Mouse (Mus musculus): ENCODE measurements around the gene Klhl22. TPM values are rescaled to one million over a fixed set of nuclear protein-coding genes. Genes with fewer than 3 reads are reported as not detected.
"Not testable (repeated sequence)": the region's sequence is repeated elsewhere in the genome, so short reads cannot be mapped to it uniquely, and the experiment has no call there.

Gene Klhl22
- 10 to 100 TPM; 86.2 to 95.3 TPM for total RNA-seq (2021)

DNA sequence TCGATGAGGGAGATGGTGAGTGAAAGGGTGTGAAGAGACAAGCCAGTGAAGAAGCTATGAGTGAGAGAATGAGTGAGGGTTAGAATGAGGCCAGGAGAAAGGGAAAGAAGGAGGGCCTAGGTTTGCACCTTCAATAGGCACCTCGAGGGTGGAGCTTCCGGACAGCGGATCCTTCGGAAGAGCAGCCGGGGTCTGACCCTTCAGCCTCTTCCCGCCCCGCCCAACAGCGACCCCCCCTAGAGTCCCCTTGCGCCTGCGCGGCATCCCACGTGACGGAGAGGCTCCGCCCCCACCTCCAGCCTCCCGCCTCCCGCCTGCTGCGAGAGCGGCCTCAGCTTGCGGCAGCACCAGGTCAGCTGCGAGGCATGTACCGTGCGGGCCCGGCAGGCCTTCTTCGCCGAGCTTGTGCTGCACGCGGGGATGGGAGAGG is at the start of gene Klhl22:
Gene Klhl22, plus strand, starts transcription at position 275 of the 430 bp plus-strand sequence.
- peak; percentile 96 for DNase-seq
- intact Hi-C loops (cut with DNase I), result no loop called here

DNA sequence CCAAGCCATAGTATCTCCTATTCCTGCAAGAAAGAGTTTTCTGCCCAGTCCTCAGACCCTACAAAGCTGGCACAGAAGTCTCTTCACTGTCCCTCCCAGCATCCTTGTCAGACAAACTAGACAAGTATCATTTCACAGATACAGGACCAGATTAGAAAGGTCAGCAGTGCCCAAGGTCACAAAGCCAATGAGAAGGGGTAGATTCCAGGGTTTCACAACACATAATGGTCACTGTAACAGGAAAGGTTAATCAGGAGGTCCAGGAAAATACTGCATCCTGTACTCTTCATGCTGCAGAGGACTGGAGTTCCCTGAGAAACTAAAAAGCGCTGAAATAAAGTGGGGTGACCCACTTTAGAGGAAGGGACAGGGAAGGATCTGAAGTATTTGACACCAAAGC is 41.6 kb upstream of the Klhl22 start:
- no peak for DNase-seq
- intact Hi-C loops (cut with DNase I), result no loop called here

DNA sequence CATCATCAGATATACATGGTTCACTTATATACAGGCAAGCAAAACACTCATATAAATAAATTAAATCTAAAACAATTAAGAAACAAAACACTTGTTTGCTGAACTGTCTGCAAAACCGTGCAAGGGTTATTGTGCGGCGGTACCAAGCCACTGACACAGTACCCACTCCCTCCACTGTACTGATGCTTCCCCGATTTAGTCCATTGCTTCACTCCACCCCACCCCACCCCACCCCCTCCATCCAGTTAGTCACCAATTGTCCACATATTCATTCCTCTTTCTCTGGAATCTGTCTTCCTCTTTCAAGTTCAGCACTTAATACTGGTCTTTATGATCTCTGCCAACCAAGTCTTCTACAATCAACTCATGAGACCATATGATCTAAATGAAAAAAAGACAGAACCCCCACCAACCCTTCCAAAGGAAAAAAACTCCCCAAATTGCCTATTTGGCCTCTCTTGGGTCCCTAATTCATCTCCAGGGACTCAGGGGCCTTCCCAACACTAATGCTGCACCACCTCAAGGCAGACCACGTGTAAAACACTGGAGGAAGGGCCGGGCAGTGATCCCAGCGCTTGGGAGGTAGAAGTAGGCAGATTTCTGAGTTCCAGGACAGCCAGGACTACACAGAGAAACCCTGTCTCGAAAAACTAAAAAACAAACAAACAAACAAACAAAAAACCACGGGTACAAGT is 38.2 kb upstream of the Klhl22 start:
- intact Hi-C loops (cut with DNase I), result no loop called here
- no peak for DNase-seq

DNA sequence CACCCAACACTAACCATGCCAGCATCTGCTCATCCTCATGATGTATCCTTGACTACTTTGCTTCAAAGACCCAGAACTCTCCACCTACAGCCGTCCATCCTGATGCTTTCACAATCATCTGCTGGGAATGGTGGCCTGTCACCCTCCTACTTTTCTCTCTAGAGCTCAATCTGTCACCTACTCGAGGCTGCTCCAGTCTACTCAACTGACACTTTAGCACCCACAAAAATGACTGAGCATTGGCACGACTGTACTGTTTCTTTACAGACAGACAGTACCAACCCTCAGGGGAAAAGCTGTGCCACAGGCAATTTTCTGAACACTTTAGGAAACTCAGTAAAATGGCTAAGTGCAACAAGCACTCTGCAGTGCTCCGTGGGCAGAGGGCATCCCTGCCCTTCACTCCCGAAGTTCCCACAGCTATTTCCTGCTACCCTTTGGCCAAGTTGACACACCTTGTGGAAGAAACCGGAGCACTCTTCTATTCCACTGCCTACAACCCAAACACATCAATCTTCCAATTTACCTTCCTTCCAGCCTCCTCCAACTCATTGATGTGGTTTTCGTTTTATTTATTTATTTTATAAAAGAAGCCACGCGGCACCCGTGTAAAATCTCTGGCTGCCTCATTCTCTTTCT is 37.5 kb upstream of the Klhl22 start:
- no peak for DNase-seq
- intact Hi-C loops (cut with DNase I), result no loop called here

DNA sequence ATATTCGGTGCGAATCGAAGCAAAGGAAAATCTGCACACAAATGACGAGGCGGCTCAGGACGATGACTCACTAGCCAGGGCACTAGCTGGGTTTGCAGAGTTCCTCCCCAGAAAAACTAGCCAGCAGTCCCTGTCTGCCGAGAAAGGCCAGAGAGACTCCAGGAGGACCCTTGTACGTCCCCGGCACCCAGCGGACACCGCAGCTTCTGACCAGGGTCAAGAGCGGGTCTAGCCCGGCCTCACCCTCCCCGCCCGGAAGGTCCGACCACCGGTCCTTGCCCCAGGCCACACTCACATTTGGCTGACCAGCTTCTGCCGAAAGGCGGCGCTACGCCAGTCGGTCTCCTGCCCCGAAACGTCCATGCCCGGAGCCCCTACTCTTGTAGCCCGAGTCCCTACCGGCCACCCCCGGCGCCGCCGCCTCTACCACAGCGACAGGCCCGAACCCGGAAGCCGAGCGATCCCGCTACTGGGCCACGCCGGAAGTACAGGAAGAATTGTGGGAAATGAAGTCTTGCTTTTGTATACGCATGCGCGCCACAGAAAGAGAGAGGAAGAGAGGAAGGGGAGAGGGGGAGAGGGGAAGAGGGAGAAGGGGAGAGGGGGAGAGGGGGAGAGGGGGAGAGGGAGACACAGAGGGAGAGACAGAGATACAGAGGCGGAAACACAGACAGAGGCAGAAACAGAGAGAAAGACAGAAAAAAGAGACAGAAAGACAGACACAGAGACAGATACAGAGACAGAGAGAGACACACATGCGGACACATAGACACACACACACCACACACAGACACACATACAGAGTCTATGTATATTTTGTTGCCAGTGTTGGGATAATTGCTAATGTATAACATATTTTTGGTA is 36.7 kb upstream of the Klhl22 start:
- intact Hi-C loops (cut with DNase I), result no loop called here
- peak; percentile 94 for DNase-seq

DNA sequence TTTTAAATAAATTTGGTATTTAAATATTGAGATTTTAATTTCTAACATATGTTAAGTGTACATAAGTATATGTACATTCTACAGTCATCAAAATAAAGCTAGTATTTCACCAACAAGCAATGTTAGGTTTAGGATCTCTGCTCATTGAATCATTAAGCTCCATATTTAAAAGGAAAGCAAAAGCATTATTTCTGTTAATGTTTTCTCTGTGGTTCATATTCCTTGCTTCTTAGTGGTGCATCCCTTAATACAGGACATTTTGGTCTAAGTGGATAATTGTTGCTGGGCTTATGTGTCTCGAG is 36.1 kb upstream of the Klhl22 start:
- DNase-seq, result no peak
- intact Hi-C loops (cut with DNase I), result no loop called here

DNA sequence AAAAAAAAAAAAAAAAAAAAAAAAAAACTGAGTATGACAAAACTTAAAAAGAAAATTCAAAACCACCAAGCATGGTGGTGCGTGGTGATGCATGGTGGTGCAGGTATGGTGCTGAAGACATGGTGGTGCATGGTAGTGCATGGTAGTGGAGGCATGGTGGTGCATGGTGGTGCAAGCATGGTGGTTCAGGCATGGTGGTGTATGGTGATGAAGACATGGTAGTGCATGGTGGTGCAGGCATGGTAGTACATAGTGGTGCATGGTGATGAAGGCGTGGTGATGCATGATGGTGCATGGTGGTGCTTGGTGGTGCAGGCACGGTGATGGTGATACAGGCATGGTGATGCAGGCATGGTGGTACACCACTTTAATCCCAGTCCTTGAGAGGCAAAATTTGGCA is 35.0 kb upstream of the Klhl22 start:
- no peak for DNase-seq
- intact Hi-C loops (cut with DNase I), result no loop called here

DNA sequence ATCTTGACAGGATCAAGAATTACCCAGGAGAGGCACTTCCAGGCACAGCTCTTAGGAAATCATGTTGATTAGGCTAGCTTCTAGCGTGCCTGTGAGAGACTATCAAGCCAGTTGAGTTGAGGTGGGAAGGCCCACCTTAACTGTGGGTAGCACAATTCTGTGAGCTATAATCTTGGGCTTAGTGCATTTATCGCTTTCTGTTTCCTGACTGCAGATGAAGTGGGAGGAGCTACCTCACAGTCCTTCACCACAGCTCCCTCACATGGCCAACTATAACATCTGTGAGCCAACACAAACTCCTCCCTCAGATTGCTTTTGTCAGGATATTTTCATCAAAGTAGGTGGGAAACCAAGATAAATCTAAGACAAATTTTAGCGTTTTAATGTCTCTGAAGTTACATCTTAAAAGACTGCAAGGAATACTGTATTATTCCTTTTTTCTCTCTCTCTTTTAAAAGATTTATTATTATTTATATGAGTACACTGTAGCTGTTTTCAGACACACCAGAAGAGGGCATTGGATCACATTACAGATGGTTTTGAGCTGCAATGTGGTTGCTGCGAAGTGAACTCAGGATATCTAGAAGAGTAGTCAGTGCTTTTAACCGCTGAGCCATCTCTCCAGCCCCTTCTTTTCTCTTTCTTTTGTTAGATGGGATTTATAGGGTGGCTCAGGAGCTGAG is 32.1 kb upstream of the Klhl22 start:
- DNase-seq, result no peak
- intact Hi-C loops (cut with DNase I), result no loop called here

DNA sequence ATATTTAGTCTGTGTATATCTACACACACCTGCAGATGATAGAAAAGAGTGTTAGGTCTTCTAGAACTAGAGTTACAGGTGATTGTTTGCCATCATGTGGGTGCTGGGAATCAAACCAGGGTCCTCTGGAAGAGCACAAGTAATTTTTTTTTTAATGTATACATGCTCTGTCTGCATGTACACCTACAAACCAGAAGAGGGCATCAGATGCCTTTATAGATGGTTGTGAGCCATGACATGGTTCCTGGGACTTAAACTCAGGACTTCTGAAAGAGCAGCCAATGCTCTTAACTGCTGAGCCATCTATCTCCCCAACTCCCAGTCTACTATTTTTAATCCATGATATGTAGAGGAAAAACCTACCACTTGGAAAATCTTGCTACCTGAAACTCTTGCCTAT is 29.4 kb upstream of the Klhl22 start:
- intact Hi-C loops (cut with DNase I), result no loop called here
- no peak for DNase-seq

DNA sequence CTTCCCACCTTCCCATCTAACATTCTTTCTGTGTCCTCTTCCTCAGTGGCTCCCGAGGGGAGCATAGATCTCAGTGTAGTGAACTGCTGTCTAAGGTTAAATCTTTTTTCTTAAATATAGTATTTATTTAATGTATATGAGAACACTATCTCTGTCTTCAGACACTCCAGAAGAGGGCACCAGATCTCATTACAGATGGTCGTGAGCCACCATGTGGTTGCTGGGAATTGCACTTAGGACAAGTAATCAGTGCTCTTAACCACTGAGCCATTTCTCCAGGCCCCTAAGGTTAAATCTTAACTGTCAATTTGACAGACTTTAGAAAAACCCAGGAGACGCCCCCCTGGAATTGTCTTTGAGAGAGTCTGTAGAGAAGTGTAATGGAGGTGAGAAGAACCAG is 27.4 kb upstream of the Klhl22 start:
- intact Hi-C loops (cut with DNase I), result no loop called here
- DNase-seq, result no peak

DNA sequence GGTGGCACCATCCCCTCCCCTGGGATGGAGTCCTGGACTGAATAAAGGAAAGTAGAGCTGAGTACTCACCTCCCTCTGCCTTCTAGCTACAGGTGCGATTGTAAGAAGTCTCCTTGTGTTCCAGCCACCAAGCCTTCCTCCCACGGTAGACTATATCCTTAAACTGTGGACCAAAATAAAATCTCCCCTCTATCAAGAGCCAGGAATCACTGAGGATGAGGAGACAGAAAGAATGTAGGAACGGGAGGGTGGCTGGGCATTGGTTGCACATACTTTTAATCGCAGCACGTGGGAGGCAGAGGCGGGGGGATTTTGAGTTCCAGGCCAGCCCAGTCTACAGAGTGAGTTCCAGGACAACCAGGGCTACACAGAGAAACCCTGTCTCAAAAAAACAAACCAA is 27.0 kb upstream of the Klhl22 start:
- intact Hi-C loops (cut with DNase I), result no loop called here
- no peak for DNase-seq

DNA sequence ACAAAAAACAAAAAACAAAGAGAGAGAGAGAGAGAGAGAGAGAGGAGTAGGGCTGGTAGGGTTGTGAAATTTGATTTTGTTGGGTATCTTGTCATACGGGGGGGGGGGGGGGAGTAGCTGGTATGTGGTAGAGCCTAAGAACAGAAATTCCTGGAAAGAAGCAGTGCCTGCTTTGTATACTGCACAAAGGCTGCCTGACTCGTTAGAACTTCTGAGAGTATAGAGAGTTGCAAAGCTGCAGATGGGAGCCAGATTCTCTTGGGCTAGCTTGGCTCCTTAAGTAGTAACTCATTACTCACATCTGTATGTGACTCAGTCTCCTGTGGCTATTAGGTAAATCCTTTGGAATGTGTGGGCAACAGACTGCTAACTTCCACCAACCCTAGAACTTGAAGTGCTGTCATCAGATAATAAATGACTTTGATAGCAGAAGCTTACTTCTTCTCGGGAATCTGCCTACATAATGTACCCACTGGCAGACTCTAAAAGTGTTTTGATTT is 26.5 kb upstream of the Klhl22 start, which contains the start of gene Med15:
Gene Med15, minus strand, starts transcription at position 51 of the 500 bp plus-strand sequence.
- no peak for DNase-seq
- intact Hi-C loops (cut with DNase I), result no loop called here

DNA sequence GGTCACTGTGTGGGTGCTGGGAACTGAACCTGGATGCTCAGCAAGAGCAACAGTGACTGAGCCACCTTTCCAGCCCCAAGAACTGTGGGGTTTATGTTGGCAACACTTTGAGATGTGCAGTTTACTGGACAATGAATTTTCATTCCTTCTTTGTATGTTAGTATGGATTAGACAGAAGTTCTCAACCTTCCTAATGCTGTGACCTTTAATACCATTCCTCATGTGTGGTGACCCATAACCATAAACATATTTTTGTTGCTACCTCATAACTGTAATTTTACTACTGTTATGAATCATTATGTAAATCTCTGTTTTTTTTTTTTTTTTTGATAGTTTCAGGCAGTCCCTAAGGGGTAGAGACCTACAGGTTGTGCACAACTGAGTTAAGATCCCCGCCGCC is 25.8 kb upstream of the Klhl22 start:
- intact Hi-C loops (cut with DNase I), result no loop called here
- DNase-seq, result no peak

DNA sequence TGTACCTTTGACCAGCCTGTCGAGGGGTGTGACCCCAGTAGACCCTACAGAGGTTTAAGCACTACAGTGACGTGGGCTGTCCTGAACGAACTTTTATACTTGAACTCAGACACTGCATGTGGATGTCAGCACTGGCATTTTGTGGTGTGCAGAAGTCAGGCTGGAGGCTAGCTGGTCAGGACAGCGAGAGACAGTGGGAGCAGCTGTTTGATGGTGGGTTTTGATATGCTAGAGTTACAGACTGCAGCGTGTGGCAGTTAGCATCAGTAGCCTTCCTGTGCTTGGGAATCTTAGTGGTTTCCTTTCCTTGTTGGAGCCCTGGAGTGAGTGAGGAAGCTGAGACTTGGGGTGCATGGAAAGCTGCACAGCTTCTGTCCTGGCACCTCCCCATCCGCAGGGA is 24.5 kb upstream of the Klhl22 start:
- DNase-seq; intact Hi-C loops (cut with DNase I): not testable (repeated sequence)

DNA sequence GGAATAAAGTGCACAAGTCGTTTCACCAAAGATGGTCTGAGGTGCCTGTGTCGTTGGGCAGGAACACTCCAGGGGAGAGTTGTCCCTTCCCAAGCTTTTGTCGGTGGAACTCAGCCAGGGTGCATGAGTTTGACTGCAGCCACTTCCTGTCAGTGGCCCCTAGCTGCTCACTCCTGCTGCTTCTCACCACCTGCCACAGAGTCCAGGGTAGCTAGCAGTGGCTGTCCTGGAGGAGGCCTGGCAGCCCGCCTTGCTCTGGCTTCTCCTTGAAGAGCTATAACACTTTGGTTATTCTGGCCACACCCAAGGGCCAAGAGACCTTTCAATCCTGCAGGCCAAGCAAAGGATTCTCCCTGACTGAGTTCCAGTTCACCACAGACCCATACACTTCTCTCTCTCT is 23.3 kb upstream of the Klhl22 start:
- no peak for DNase-seq
- intact Hi-C loops (cut with DNase I), result no loop called here

DNA sequence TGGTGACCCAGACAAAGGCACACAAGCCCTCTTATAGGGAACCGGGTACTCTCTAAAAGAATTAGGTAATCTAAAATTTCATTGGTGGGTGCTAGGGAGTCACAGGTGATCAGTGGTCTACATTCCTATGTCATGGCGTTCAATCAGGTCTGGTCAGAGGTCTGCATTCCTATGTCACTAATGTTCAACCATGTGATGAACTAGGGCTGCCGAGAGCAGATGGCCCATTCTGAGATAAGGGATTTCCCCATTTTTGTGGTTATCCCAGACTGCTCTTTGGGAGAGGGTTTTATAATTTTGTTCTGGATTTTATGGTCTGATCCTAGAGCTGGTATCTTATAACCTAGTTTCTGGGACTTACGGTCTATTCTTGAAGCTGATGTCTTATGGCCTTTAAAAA is 19.3 kb upstream of the Klhl22 start:
- intact Hi-C loops (cut with DNase I), result no loop called here

DNA sequence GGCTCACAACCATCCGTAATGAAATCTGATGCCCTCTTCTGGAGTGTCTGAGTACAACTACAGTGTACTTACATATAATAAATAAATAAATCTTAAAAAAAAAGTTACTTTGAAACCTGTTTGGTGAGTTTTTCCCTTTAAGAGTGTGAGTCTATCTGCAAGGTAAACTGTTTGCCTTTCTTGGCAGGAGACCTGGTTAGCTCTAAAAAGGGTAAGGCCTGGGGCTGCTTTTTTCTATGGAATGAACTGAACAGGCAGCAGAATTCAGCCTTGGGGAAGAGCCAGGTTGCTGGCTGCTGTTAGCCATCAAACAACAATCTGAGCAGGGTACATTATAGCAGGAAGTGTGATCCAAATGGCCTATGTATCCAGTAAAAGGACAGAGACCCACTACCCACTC is 16.6 kb upstream of the Klhl22 start:
- intact Hi-C loops (cut with DNase I), result no loop called here
- DNase-seq, result no peak

More for the DNA sequence above, 19.3 kb upstream of the Klhl22 start:
- no peak for DNase-seq

DNA sequence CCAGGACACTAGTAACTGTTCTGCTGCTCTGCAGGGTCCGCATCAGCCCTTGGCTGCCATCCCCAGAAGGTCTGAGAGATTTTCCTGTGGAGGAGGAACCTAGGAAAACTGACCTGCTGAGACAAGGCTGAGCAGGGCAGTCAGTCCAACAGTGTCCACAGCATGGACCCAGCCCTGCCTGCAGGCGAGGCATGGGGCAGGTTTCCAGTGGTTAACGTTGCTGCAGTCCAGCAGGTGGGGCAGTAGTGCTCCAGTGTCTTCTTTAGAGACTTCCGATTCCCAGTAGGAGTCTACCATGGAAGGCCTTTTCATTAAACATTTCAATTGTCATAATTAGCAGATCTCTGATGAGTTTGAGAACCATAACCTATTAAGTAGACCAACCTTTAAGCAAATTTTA is 16.1 kb upstream of the Klhl22 start:
- intact Hi-C loops (cut with DNase I), result no loop called here
- no peak for DNase-seq

DNA sequence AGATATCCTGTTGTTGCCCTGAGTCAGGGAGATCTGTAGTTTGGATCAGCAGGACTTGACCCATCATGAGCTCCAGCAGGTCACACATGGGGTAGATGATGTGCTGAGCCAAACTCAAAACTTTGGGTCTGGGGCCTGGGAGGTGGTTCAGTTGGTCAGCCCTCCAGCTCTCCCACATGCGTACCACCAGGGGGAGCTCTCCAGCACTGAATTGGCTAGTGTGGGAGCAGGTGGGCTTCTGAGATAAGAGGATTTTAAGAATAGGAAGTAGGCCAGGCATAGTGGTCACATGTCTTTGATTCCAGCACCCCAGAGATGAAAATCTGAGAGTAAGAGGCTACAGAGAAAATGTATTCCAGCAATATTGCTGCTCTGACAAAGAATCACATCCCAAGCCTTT is 14.9 kb upstream of the Klhl22 start:
- intact Hi-C loops (cut with DNase I), result no loop called here
- peak; percentile 44 for DNase-seq

DNA sequence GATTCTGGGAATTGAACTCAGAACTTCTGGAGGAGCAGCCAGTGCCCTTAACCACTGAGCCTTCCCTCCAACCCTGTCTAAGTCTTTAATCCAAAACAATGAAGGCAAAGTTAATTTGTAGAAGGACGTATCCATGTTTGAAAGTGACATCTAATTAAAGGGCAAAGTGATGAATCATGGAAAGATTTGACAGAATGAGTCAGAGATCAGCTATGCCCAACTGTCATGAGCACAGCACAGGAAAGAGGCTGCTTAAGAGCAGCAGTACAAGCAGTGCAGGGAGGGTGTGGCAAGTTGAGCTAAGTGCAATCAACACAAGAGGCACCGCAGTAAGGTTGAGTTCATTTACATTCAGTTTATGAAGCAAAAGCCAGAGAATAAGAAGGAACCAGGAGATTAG is 14.4 kb upstream of the Klhl22 start:
- DNase-seq, result no peak
- intact Hi-C loops (cut with DNase I), result no loop called here

DNA sequence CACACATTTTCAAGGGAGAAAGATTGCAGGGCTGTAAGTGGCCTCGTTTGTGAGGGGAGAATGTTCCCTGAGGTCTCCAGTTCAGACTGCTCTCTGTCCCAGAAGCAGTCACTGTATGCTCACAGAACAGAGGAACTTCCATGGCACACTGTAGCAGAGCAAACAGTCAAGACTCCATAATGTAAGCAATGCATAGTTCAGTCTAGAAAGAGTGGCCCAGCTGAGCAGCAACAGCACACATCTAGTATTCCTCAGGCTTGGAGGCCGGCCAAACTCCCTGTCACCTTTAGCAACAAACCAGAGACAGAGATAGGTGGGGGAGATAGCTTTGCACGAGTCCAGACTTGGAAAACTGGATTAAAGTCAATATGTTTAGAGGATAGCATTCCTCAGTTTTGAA is 6.4 kb upstream of the Klhl22 start:
- DNase-seq, result no peak

More for the DNA sequence above, 6.4 kb upstream of the Klhl22 start:
- intact Hi-C loops (cut with DNase I), result no loop called here

Data from left cerebral cortex, postnatal 4 days (tissue).